Mouse (Mus musculus): Measurements from ENCODE around the gene Dock11. TPM values are rescaled to one million over a fixed set of nuclear protein-coding genes. Genes with fewer than 3 reads are reported as not detected.

Dock11 gene
- polyA plus RNA-seq, 1 experiment from 2014 or later, result 19.8 TPM

DNA sequence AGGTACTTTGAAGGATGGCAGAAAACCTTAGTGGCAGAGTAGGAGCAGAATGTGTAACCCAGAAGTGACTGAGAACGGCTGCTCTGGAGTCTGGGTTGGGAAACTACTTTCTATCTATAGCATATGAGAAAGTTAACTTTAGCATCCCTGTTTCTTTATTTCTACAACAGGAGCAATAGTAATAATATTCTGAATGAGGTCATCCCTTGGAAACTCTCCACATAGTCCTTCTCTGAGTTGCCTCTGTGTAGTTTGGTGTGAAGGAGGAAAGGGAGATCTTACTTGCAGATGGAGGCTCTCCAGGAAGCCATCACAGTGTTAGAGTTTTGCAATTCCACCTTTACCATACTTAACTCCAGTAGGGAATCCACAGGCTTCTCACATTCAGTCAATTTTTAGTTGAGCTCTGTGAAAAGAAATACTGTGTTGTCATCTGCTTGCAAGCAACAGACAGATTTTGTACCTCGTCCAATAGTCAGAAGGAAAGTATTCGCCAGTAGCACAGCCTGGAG is 31.5 kb downstream of the Dock11 start:
- no peak overlapping the region for H3K27ac ChIP-seq
- no peak overlapping the region for H3K4me2 ChIP-seq (replicated peaks)
- ATAC-seq (ENCODE audit: insufficient number of reproducible peaks, insufficient read depth, low FRiP score, low TSS enrichment), result no peak
- WGBS, result 84% methylated on average over 3 of the region's 3 CpGs
- H3K9ac ChIP-seq, result no peak overlapping the region
- H3K4me1 ChIP-seq, result no peaks in the 10 kb centered on the region
- no peak overlapping the region for H3K4me3 ChIP-seq
- no peaks in the 10 kb centered on the region for H3K27me3 ChIP-seq
- no peaks in the 10 kb centered on the region for H3K36me3 ChIP-seq
- no peaks in the 10 kb centered on the region for H3K9me3 ChIP-seq

DNA sequence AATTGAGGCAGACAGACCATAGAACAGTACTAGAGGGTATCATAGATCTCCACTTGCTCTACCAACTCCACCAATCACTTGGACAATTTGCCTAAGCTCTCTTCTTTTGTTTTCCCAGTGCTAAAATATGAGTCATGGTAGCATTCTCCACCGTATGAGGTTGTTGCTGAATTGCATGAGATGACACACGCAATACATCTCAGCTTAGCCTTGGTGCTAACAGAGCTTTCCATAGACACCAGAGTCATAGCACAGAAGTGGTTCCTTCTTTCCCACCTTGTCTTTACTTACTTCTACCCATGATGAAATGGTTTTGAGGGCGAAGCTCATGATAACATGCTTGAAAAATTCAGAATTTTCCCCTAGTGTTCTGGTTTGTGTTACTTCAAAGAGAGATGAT is 33.3 kb downstream of the Dock11 start:
- no peak overlapping the region for H3K4me3 ChIP-seq
- H3K9me3 ChIP-seq, result no peaks in the 10 kb centered on the region
- no peak overlapping the region for H3K27ac ChIP-seq
- no peak for ATAC-seq (ENCODE audit: insufficient number of reproducible peaks, insufficient read depth, low FRiP score, low TSS enrichment)
- no peaks in the 10 kb centered on the region for H3K27me3 ChIP-seq
- no peaks in the 10 kb centered on the region for H3K4me1 ChIP-seq
- 85% methylated on average over 3 of the region's 3 CpGs for WGBS
- H3K9ac ChIP-seq, result no peak overlapping the region
- H3K36me3 ChIP-seq, result no peaks in the 10 kb centered on the region
- H3K4me2 ChIP-seq (replicated peaks), result no peak overlapping the region

DNA sequence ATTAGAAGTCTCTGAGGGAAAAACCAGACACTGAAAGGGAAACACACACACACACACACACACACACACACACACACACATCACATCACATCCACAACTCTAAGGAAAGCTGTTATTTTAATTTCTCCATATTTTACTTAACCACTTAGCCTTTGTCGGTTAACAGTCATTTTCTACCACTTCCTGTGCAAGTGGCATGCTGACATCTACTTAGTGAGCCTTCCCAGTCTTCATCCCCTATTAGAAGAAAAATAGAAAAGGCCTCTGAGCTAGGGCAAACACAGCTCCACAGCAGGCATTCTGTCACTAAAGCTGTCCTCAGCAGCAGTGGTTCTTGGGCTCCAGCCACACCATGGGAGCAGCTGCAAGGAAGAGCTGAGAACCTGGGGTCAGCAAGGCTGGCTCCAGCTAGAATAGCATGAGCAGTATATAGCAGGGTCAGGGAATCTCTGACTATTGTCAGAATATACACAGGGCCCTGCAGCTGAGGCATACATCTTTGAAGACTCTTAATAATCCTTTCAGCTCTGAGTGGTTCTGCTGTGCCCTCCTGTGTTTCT is 36.2 kb downstream of the Dock11 start:
- WGBS, result 52% methylated on average over 1 of the region's 1 CpGs
- ATAC-seq (ENCODE audit: insufficient number of reproducible peaks, insufficient read depth, low FRiP score, low TSS enrichment), result no peak
- Histone ChIP-seq H3K9ac (no peak overlapping the region), H3K36me3 (no peaks in the 10 kb centered on the region), H3K4me2 (replicated peaks) (no peak overlapping the region), H3K27me3 (no peaks in the 10 kb centered on the region), H3K9me3 (no peaks in the 10 kb centered on the region), H3K4me3 (no peak overlapping the region), H3K4me1 (no peaks in the 10 kb centered on the region), H3K27ac (no peak overlapping the region)

DNA sequence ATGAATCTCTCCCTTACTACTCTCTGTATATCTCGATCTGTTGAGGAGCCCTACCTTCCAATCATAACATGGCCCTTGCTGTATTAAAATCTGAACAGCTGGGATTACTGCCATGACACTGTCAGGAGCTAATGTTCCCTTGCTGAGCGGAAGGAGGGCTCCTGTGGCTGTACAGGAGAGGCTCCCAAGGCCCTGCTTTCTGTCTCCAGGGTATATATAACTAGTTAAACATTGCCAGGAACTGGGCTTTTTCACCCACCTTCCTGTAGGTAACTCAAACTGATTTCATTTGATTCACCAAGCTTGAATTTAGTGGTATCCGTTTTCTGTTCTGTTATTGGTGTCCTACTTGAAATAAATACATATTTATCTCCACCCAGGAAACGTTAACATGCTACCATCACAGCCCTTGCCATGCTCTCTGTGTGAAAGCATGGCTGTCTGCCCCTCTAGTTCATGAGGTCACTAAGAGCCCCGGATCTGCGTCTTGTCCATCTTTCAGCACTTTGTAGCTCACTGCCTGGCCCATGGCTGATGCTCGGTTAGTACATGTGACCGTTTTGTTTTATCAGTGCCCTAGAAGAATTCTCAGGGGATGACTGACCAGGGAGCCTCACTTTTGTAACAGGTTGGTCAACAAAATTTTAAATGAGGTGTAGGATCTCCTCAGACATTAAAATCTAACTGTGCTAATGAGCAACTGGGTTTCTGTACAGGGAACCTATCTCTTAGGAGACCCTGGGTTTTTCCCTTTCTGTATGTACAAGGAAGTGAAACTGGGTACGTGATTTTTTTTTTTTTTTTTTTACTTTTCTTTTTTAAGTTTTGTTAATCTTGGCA is 41.7 kb downstream of the Dock11 start:
- WGBS, result 75% methylated on average over 9 of the region's 9 CpGs
- Histone ChIP-seq H3K4me1 (no peaks in the 10 kb centered on the region), H3K9me3 (no peaks in the 10 kb centered on the region), H3K36me3 (no peaks in the 10 kb centered on the region), H3K4me3 (no peak overlapping the region), H3K9ac (no peak overlapping the region), H3K27ac (no peak overlapping the region), H3K4me2 (replicated peaks) (no peak overlapping the region), H3K27me3 (no peaks in the 10 kb centered on the region)
- no peak for ATAC-seq (ENCODE audit: insufficient number of reproducible peaks, insufficient read depth, low FRiP score, low TSS enrichment)

DNA sequence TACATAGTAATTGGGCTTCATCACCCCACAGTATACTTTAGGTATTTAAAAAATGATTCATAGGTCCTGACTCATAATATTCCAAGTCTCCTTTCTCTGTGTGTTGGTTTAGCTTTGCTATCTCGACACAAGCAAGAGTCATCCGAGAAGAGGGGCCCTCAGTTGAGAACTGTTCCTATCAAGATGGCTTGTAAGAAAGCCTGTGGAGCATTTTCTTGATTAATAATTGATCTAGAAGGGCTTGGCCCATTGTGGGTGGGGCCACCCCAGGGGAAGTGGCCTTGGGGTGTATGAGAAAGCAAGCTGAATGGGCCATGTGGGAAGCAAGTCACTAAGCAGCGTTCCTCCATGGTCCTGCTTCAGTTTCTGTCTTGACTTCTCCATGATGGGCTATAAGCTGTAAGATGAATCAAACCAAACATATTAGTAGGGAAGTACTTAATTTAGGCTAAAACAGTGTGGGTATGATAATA is 42.3 kb downstream of the Dock11 start:
- H3K4me2 ChIP-seq (replicated peaks), result no peak overlapping the region
- H3K27me3 ChIP-seq, result no peaks in the 10 kb centered on the region
- H3K4me3 ChIP-seq, result no peak overlapping the region
- H3K9me3 ChIP-seq, result no peaks in the 10 kb centered on the region
- ATAC-seq (ENCODE audit: insufficient number of reproducible peaks, insufficient read depth, low FRiP score, low TSS enrichment), result no peak
- H3K27ac ChIP-seq, result no peak overlapping the region
- 83% methylated on average over 3 of the region's 3 CpGs for WGBS
- H3K9ac ChIP-seq, result no peak overlapping the region
- H3K36me3 ChIP-seq, result no peaks in the 10 kb centered on the region
- H3K4me1 ChIP-seq, result no peaks in the 10 kb centered on the region

DNA sequence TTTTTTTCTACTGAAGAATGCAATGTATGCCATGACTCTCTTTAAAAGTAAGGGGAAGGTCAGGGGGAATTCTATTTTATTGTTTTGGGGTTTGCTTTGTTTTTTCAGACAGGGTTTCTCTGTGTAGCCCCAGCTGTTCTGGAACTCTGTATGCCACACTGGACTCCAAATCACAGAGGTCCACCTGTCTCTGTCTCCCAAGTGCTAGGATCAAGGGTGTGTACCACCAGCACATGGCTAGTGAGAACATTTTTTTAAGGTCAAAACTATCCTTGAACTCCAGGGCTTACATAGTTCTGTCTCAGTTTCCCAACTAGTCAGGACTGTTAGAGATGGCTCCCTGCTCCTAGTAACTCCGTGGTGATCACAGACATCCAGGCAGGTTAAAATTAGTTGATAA is 43.3 kb downstream of the Dock11 start:
- Histone ChIP-seq H3K9me3 (no peaks in the 10 kb centered on the region), H3K27me3 (no peaks in the 10 kb centered on the region), H3K4me2 (replicated peaks) (no peak overlapping the region), H3K9ac (no peak overlapping the region), H3K4me3 (no peak overlapping the region), H3K4me1 (no peaks in the 10 kb centered on the region), H3K36me3 (no peaks in the 10 kb centered on the region), H3K27ac (no peak overlapping the region)
- 75% methylated on average over 1 of the region's 1 CpGs for whole genome bisulfite sequencing
- no peak for ATAC-seq (ENCODE audit: insufficient number of reproducible peaks, insufficient read depth, low FRiP score, low TSS enrichment)

DNA sequence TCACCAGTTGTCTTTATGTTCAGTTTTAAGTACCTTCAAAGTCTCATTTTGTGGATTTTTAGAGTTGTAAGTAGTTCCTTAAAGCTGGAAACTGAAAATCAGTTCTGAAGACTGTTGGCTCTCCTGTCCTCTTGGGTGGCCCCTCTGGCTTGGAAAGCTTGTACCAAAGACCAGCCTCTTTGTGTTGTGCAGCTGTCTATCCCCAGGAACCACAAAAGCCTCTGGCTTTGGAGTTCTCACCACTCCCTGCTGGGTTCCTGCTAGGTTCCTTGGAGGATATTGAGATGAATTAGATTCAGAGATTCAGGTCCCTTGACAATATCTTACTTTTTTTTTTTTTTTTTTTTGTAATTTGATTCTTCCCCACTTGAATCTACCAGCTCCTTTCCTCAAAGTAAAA is 44.3 kb downstream of the Dock11 start:
- H3K27ac ChIP-seq, result no peak overlapping the region
- H3K4me3 ChIP-seq, result no peak overlapping the region
- no peaks in the 10 kb centered on the region for H3K4me1 ChIP-seq
- no peaks in the 10 kb centered on the region for H3K9me3 ChIP-seq
- H3K4me2 ChIP-seq (replicated peaks), result no peak overlapping the region
- no peak overlapping the region for H3K9ac ChIP-seq
- no peak for ATAC-seq (ENCODE audit: insufficient number of reproducible peaks, insufficient read depth, low FRiP score, low TSS enrichment)
- H3K27me3 ChIP-seq, result no peaks in the 10 kb centered on the region
- no peaks in the 10 kb centered on the region for H3K36me3 ChIP-seq

DNA sequence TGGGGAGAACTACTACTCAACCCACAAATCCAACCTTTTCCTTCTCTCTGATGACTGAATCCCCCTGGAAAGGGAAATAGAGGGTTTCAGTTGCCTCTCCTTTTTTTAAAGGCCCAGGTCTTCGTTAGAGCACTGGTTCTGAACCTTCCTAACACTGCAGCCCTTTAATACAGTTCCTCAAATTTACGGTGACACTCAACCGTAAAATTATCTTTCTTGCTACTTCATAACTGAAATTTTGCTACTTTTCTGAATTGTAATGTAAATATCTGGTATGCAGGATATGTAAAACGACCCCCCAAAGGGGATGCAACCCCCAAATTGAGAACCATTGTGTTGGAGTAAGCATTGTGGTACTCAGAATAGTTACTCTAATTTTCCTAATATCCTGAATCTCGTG is 49.5 kb downstream of the Dock11 start:
- Histone ChIP-seq H3K4me1 (no peaks in the 10 kb centered on the region), H3K4me3 (no peak overlapping the region), H3K9me3 (no peaks in the 10 kb centered on the region), H3K36me3 (no peaks in the 10 kb centered on the region), H3K4me2 (replicated peaks) (no peak overlapping the region), H3K27ac (no peak overlapping the region), H3K9ac (no peak overlapping the region), H3K27me3 (no peaks in the 10 kb centered on the region)
- no peak for ATAC-seq (ENCODE audit: insufficient number of reproducible peaks, insufficient read depth, low FRiP score, low TSS enrichment)
- 72% methylated on average over 5 of the region's 5 CpGs for WGBS

DNA sequence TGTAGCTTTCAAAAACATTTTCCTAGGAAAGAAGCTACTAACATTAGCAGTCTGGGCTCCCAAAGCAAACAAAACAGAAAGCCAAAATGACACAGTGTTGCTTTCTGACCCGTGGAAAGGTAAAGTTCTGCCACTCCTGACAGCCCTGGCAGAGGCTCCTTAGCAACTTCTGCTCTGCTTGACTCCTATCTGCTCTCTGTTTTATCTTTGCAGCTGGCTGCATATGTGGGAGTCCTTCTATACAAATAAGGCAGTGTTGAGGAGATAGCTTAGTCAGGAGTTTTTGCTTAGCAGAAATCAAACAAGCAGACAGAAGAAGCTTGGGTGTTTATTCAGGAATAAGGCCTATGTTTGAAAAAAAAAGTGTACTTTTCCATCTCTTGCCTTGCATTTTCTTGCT is 57.8 kb downstream of the Dock11 start:
- Histone ChIP-seq H3K4me2 (replicated peaks) (no peak overlapping the region), H3K27ac (no peak overlapping the region), H3K4me3 (no peak overlapping the region), H3K36me3 (no peaks in the 10 kb centered on the region), H3K4me1 (no peaks in the 10 kb centered on the region), H3K27me3 (no peaks in the 10 kb centered on the region), H3K9me3 (no peaks in the 10 kb centered on the region), H3K9ac (no peak overlapping the region)
- ATAC-seq (ENCODE audit: insufficient number of reproducible peaks, insufficient read depth, low FRiP score, low TSS enrichment), result no peak
- WGBS, result 79% methylated on average over 1 of the region's 1 CpGs

DNA sequence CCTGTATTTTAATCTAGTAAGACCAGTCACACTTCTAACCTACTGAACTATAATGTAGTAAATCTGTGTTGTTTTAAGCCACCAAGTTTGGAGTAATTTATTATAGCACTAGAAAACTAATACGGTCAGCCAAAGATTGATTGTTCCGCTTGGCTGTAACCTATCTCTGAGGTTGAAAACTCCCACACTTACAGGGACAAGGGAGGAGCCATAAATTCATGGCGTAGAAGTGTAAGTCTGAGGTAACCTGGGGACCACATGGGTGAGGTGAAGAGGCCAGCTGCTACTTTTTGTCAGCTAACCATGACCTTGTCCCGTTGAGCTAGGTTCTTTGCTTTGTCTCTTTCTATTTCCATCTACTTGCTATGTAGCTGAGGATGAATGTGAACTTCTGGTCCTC is 61.5 kb downstream of the Dock11 start:
- no peak overlapping the region for H3K27ac ChIP-seq
- no peak overlapping the region for H3K4me2 ChIP-seq (replicated peaks)
- H3K9me3 ChIP-seq, result no peaks in the 10 kb centered on the region
- no peak overlapping the region for H3K4me3 ChIP-seq
- no peaks in the 10 kb centered on the region for H3K36me3 ChIP-seq
- H3K27me3 ChIP-seq, result no peaks in the 10 kb centered on the region
- WGBS, result 84% methylated on average over 4 of the region's 4 CpGs
- H3K9ac ChIP-seq, result no peak overlapping the region
- no peak for ATAC-seq (ENCODE audit: insufficient number of reproducible peaks, insufficient read depth, low FRiP score, low TSS enrichment)
- H3K4me1 ChIP-seq, result no peaks in the 10 kb centered on the region

DNA sequence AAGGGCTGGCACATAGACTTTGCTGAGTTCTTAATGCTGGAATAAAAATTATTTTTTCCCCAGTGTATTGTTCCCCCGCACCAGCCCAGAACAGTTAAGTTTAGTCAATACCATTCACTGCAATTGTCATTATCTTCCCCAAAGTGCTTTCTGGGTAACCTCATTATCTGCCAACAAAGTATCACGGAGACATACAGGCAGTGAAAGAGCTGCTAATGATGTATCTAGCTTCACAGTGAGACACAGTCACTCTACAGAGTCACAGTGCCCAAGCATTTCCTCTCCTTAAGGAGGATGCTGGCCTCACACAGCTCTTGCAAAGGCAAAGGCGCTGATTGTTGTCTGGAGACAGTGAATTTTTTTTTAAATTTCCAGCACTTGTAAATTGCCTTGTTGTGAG is 63.3 kb downstream of the Dock11 start:
- no peak for ATAC-seq (ENCODE audit: insufficient number of reproducible peaks, insufficient read depth, low FRiP score, low TSS enrichment)
- H3K27ac ChIP-seq, result no peak overlapping the region
- no peak overlapping the region for H3K4me2 ChIP-seq (replicated peaks)
- no peaks in the 10 kb centered on the region for H3K36me3 ChIP-seq
- no peak overlapping the region for H3K4me3 ChIP-seq
- H3K27me3 ChIP-seq, result no peaks in the 10 kb centered on the region
- H3K9me3 ChIP-seq, result no peaks in the 10 kb centered on the region
- H3K9ac ChIP-seq, result no peak overlapping the region
- H3K4me1 ChIP-seq, result no peaks in the 10 kb centered on the region
- 81% methylated on average over 3 of the region's 3 CpGs for WGBS

DNA sequence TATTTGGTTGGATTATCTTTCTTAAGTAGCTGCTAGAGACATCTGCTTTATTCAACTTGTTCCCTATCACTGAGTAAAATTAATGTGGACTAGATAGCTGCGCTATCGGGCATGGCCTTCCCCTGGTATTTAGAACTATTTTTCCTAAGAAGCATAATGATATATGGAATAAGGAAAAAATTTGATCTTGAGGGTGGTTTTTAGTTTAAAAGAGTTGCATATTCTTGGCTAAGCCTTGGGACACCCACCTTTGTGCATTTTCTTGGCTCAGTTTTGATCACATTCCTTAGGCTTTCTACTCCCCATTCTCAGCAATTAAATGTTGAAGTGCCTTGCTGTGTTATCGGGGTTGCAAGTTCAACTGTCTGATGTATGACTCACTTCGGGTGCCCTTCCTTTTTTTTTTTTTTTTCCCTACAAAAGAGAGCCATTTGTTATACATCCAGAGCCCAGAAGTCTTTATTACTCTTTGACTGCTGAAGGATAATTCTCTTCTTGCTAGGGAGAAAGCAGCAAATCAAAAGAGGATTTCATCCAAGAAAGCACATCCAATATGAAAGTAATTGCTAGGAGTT is 64.0 kb downstream of the Dock11 start:
- ATAC-seq (ENCODE audit: insufficient number of reproducible peaks, insufficient read depth, low FRiP score, low TSS enrichment), result no peak
- Histone ChIP-seq H3K27me3 (no peaks in the 10 kb centered on the region), H3K4me2 (replicated peaks) (no peak overlapping the region), H3K9ac (no peak overlapping the region), H3K4me1 (no peaks in the 10 kb centered on the region), H3K36me3 (no peaks in the 10 kb centered on the region), H3K4me3 (no peak overlapping the region), H3K27ac (no peak overlapping the region), H3K9me3 (no peaks in the 10 kb centered on the region)
- 85% methylated on average over 4 of the region's 4 CpGs for WGBS

Measured in embryonic facial prominence, embryonic 12.5 days (tissue).